In genomic region chr8:84356482-84356881, GRCm38 (mm10) we compare ENCODE assay signal across 18 mouse cellular contexts. TPM values are rescaled to one million over a fixed set of nuclear protein-coding genes. Genes with fewer than 3 reads are reported as not detected.
DNase-seq lines count a peak whose midpoint lies in the region; ATAC-seq and TF ChIP-seq lines count a peak whose summit lies in the region.
"Had no signal": no experiment of that assay in that cellular context is flagged by ENCODE, and none has a peak within 500 bp of the region (broad histone marks: within the 10 kb centered on the region; RNA-seq: fewer than 3 reads in every experiment).

No protein-coding gene starts in this region.

- ATAC-seq in hindbrain, postnatal 0 days, result no peak
- no peak for ATAC-seq in hindbrain, embryonic 12.5 days (ENCODE audit: low FRiP score)
- peak; percentile 31; the same call in 1 of the 2 replicates for ATAC-seq in stomach, embryonic 16.5 days (ENCODE audit: insufficient read depth, low FRiP score)
- ATAC-seq in stomach, postnatal 0 days (ENCODE audit: low FRiP score, low TSS enrichment), result no peak
- no peak for ATAC-seq in limb, embryonic 13.5 days (ENCODE audit: low FRiP score, low read depth)

- H3K4me2 ChIP-seq in hindbrain, postnatal 0 days (ENCODE audit: low read depth, low read length), result no peak overlapping the region
- H3K4me2 ChIP-seq in hindbrain, embryonic 12.5 days (replicated peaks), result no peak overlapping the region
- H3K4me2 ChIP-seq in stomach, embryonic 16.5 days (ENCODE audit: low read depth, low read length), result no peak overlapping the region
- no peak overlapping the region for H3K4me2 ChIP-seq in stomach, postnatal 0 days (replicated peaks; ENCODE audit: low read depth)
- H3K4me2 ChIP-seq in limb, embryonic 13.5 days (replicated peaks), result no peak overlapping the region
- H3K4me2 ChIP-seq: forebrain, embryonic 12.5 days; lung, embryonic 15.5 days; midbrain, embryonic 12.5 days had no signal

- H3K27me3 ChIP-seq in hindbrain, postnatal 0 days (ENCODE audit: insufficient read depth, low read length), result no peaks in the 10 kb centered on the region
- H3K27me3 ChIP-seq in hindbrain, embryonic 12.5 days, result peaks cover 14% of the 10 kb centered on the region
- no peaks in the 10 kb centered on the region for H3K27me3 ChIP-seq in stomach, embryonic 16.5 days (ENCODE audit: control insufficient read depth, insufficient read depth, low read length)
- no peaks in the 10 kb centered on the region for H3K27me3 ChIP-seq in stomach, postnatal 0 days (ENCODE audit: control insufficient read depth, insufficient read depth, low read length)
- peaks cover 14% of the 10 kb centered on the region for H3K27me3 ChIP-seq in limb, embryonic 13.5 days
- H3K27me3 ChIP-seq: lung, embryonic 15.5 days had no signal

- no peaks in the 10 kb centered on the region for H3K9me3 ChIP-seq in hindbrain, postnatal 0 days (ENCODE audit: low read length)
- H3K9me3 ChIP-seq in hindbrain, embryonic 12.5 days (replicated peaks), result no peaks in the 10 kb centered on the region
- no peaks in the 10 kb centered on the region for H3K9me3 ChIP-seq in stomach, embryonic 16.5 days (replicated peaks; ENCODE audit: control insufficient read depth, low read length)
- no peaks in the 10 kb centered on the region for H3K9me3 ChIP-seq in stomach, postnatal 0 days (ENCODE audit: control insufficient read depth, low read length)
- no peaks in the 10 kb centered on the region for H3K9me3 ChIP-seq in limb, embryonic 13.5 days
- H3K9me3 ChIP-seq: forebrain, embryonic 12.5 days; lung, embryonic 15.5 days; midbrain, embryonic 12.5 days had no signal

- TF ChIP-seq CTCF in hindbrain, postnatal 0 days (IDR thresholded peaks at IDR 0.05; ENCODE audit: low read depth), result no peak
- no peak for TF ChIP-seq CTCF in stomach, postnatal 0 days (IDR thresholded peaks at IDR 0.05; ENCODE audit: low read depth)

- no peak overlapping the region for H3K4me3 ChIP-seq in hindbrain, postnatal 0 days (ENCODE audit: low read length)
- no peak overlapping the region for H3K4me3 ChIP-seq in hindbrain, embryonic 12.5 days
- H3K4me3 ChIP-seq in stomach, embryonic 16.5 days (replicated peaks; ENCODE audit: low read length), result no peak overlapping the region
- H3K4me3 ChIP-seq in stomach, postnatal 0 days (ENCODE audit: low read depth, low read length), result no peak overlapping the region
- no peak overlapping the region for H3K4me3 ChIP-seq in limb, embryonic 13.5 days
- H3K4me3 ChIP-seq: forebrain, embryonic 12.5 days; heart, adult 2 months; lung, embryonic 15.5 days; midbrain, embryonic 12.5 days had no signal

- 0 out of 2 replicates have a peak overlapping the region, but pooled peaks have one; percentile 24 for H3K9ac ChIP-seq in hindbrain, postnatal 0 days (replicated peaks; ENCODE audit: low read length)
- no peak overlapping the region for H3K9ac ChIP-seq in hindbrain, embryonic 12.5 days
- H3K9ac ChIP-seq in stomach, embryonic 16.5 days (ENCODE audit: low read length), result 0 out of 2 replicates have a peak overlapping the region, but pooled peaks have one; percentile 9
- H3K9ac ChIP-seq in stomach, postnatal 0 days (ENCODE audit: low read length), result no peak overlapping the region
- peak overlapping the region; percentile 13; the same call in 1 of the 2 replicates for H3K9ac ChIP-seq in limb, embryonic 13.5 days
- H3K9ac ChIP-seq: forebrain, embryonic 12.5 days; liver, embryonic 14.5 days; lung, embryonic 15.5 days; midbrain, embryonic 12.5 days had no signal

- H3K27ac ChIP-seq in hindbrain, postnatal 0 days, result no peak overlapping the region
- no peak overlapping the region for H3K27ac ChIP-seq in hindbrain, embryonic 12.5 days
- H3K27ac ChIP-seq in stomach, embryonic 16.5 days (ENCODE audit: low read length), result no peak overlapping the region
- H3K27ac ChIP-seq in stomach, postnatal 0 days (replicated peaks), result no peak overlapping the region
- no peak overlapping the region for H3K27ac ChIP-seq in limb, embryonic 13.5 days
- H3K27ac ChIP-seq: forebrain, embryonic 12.5 days; heart, adult 2 months; liver, embryonic 14.5 days; lung, embryonic 15.5 days; macrophage; midbrain, embryonic 12.5 days had no signal

- no peak for DNase-seq in hindbrain, postnatal 0 days (ENCODE audit: low spot score)
- no peak for DNase-seq in stomach, postnatal 0 days (ENCODE audit: low spot score)
- DNase-seq in R1 (ENCODE audit: low read depth, low spot score), result peak; percentile 92
- no peak for DNase-seq in lung, postnatal 36 days
- DNase-seq: adrenal gland, adult 8-10 months; cerebellum, adult 9-10 months; gastrocnemius, postnatal 14 days; heart, adult 2 months; retina, postnatal 1 day; thymus, postnatal 36 days had no signal

- no peak for TF ChIP-seq EP300 in stomach, postnatal 0 days (optimal IDR thresholded peaks at IDR 0.05)

- no peaks in the 10 kb centered on the region for H3K36me3 ChIP-seq in hindbrain, postnatal 0 days (ENCODE audit: insufficient read depth, low read length)
- H3K36me3 ChIP-seq in hindbrain, embryonic 12.5 days, result no peaks in the 10 kb centered on the region
- H3K36me3 ChIP-seq in stomach, embryonic 16.5 days (ENCODE audit: control insufficient read depth, insufficient read depth, low read length), result no peaks in the 10 kb centered on the region
- H3K36me3 ChIP-seq in stomach, postnatal 0 days (ENCODE audit: control insufficient read depth, insufficient read depth, low read length), result no peaks in the 10 kb centered on the region
- no peaks in the 10 kb centered on the region for H3K36me3 ChIP-seq in limb, embryonic 13.5 days
- H3K36me3 ChIP-seq: forebrain, embryonic 12.5 days; lung, embryonic 15.5 days; midbrain, embryonic 12.5 days had no signal

- WGBS in hindbrain, postnatal 0 days, result 61% methylated on average over 11 of the region's 11 CpGs
- WGBS in hindbrain, embryonic 12.5 days, result 62% methylated on average over 11 of the region's 11 CpGs
- 50% methylated on average over 11 of the region's 11 CpGs for WGBS in stomach, embryonic 16.5 days
- WGBS in stomach, postnatal 0 days, result 43% methylated on average over 11 of the region's 11 CpGs
- WGBS in limb, embryonic 13.5 days, result 63% methylated on average over 11 of the region's 11 CpGs

- H3K4me1 ChIP-seq in hindbrain, postnatal 0 days (ENCODE audit: insufficient read depth, low read length), result no peaks in the 10 kb centered on the region
- H3K4me1 ChIP-seq in hindbrain, embryonic 12.5 days, result peaks cover 8% of the 10 kb centered on the region
- H3K4me1 ChIP-seq in stomach, embryonic 16.5 days (ENCODE audit: control insufficient read depth, insufficient read depth, low read length), result peaks cover 5% of the 10 kb centered on the region; the same call in 1 of the 2 replicates
- H3K4me1 ChIP-seq in stomach, postnatal 0 days (replicated peaks; ENCODE audit: control insufficient read depth, insufficient read depth), result no peaks in the 10 kb centered on the region
- H3K4me1 ChIP-seq in limb, embryonic 13.5 days, result 0 out of 2 replicates have a peak, but pooled peaks cover 3% of the 10 kb centered on the region
- H3K4me1 ChIP-seq: lung, embryonic 15.5 days; midbrain, embryonic 12.5 days had no signal

RNA-seq across cellular contexts. Expression of gene Cacna1a, which starts 31.8 kb away (rescaled TPM):
- 59.5 and 70.5 TPM in 2 replicates for total RNA-seq in hindbrain, postnatal 0 days (2014; rRNA removed)
- polyA plus RNA-seq in hindbrain, postnatal 0 days (2015; fragmentation: Nextera tagmentation; extraction: Ambion mirVana), result 16.5 and 17.4 TPM in 2 replicates
- 13.3 and 16.1 TPM in 2 replicates for polyA plus RNA-seq in hindbrain, embryonic 12.5 days (2016; fragmentation: Nextera tagmentation; extraction: Ambion mirVana)
- 2.0 and 2.2 TPM in 2 replicates for polyA plus RNA-seq in stomach, embryonic 16.5 days (2015; fragmentation: Nextera tagmentation; extraction: Ambion mirVana)
- 2.6 and 2.9 TPM in 2 replicates for polyA plus RNA-seq in stomach, postnatal 0 days (2015; fragmentation: Nextera tagmentation; extraction: Ambion mirVana)
- 9.3 and 10.4 TPM in 2 replicates for polyA plus RNA-seq in limb, embryonic 13.5 days (2015; fragmentation: Nextera tagmentation; extraction: Ambion mirVana)

Comparison
In these comparisons a context has a peak if more than half of its experiments do, and no peak if none do; other contexts are left out.
1. H3K9ac ChIP-seq: peak in hindbrain, postnatal 0 days (single experiment), stomach, embryonic 16.5 days (single experiment) and limb, embryonic 13.5 days (single experiment); none in hindbrain, embryonic 12.5 days (single experiment) and stomach, postnatal 0 days (single experiment).